8 mouse cellular contexts compared by ENCODE assay signal in genomic region chr12:85305247-85305892, GRCm38 (mm10). TPM values are rescaled to one million over a fixed set of nuclear protein-coding genes. Genes with fewer than 3 reads are reported as not detected.
A peak's percentile ranks its signal among the peaks of the same experiment; 100 is the strongest.
DNase-seq lines count a peak whose midpoint lies in the region; ATAC-seq and TF ChIP-seq lines count a peak whose summit lies in the region.

No protein-coding gene starts in this region.

- no peak overlapping the region for H3K27ac ChIP-seq in embryonic facial prominence, embryonic 10.5 days (replicated peaks)
- H3K27ac ChIP-seq in heart, adult 2 months: peak overlapping the region; percentile 71
- H3K27ac ChIP-seq in limb, embryonic 13.5 days: no peak overlapping the region; the same call in 1 of the 2 replicates
- H3K27ac ChIP-seq in midbrain, embryonic 15.5 days: peak overlapping the region; percentile 26; the same call in 1 of the 2 replicates
- peak overlapping the region; percentile 50 for H3K27ac ChIP-seq in spleen, adult 2 months (ENCODE audit: insufficient read depth, low read length)

- peak; percentile 66; the same call in 1 of the 2 replicates for ATAC-seq in limb, embryonic 13.5 days (ENCODE audit: low FRiP score, low read depth)
- peak; percentile 50; the same call in 1 of the 2 replicates for ATAC-seq in midbrain, embryonic 15.5 days (replicated peaks)

- 54% methylated on average over 16 of the region's 16 CpGs for WGBS in embryonic facial prominence, embryonic 10.5 days
- 27% methylated on average over 16 of the region's 16 CpGs for WGBS in heart, adult 2 months
- WGBS in limb, embryonic 13.5 days: 47% methylated on average over 16 of the region's 16 CpGs
- WGBS in midbrain, embryonic 15.5 days: 50% methylated on average over 16 of the region's 16 CpGs
- 40% methylated on average over 16 of the region's 16 CpGs for WGBS in spleen, adult 2 months

- H3K36me3 ChIP-seq in embryonic facial prominence, embryonic 10.5 days (replicated peaks): peaks cover 100% of the 10 kb centered on the region
- peaks cover 5% of the 10 kb centered on the region; the same call in 1 of the 2 replicates for H3K36me3 ChIP-seq in heart, adult 2 months (ENCODE audit: control insufficient read depth, insufficient read depth, low read length)
- H3K36me3 ChIP-seq in limb, embryonic 13.5 days: peaks cover 97% of the 10 kb centered on the region
- H3K36me3 ChIP-seq in midbrain, embryonic 15.5 days (replicated peaks): peaks cover 72% of the 10 kb centered on the region
- peaks cover 34% of the 10 kb centered on the region for H3K36me3 ChIP-seq in spleen, adult 2 months (ENCODE audit: control insufficient read depth, insufficient read depth, low read length)

- peak overlapping the region; percentile 59 for H3K9ac ChIP-seq in heart, adult 2 months (ENCODE audit: low read depth, low read length)
- H3K9ac ChIP-seq in limb, embryonic 13.5 days: peak overlapping the region; percentile 39; the same call in 1 of the 2 replicates
- no peak overlapping the region for H3K9ac ChIP-seq in midbrain, embryonic 15.5 days

- H3K4me2 ChIP-seq in limb, embryonic 13.5 days (replicated peaks): no peak overlapping the region
- H3K4me2 ChIP-seq in midbrain, embryonic 15.5 days: no peak overlapping the region

- DNase-seq in 3T3-L1 (ENCODE audit: low read depth, low spot score): peak; percentile 92
- peak; percentile 88 for DNase-seq in adrenal gland, postnatal 14 days
- DNase-seq in embryonic facial prominence, embryonic 10.5 days (ENCODE audit: low spot score): peak; percentile 83
- peak; percentile 86 to 87 for DNase-seq in heart, adult 2 months
- peak; percentile 91 for DNase-seq in kidney, adult 9 months
- peak; percentile 64 to 75 for DNase-seq in spleen, adult 2 months (ENCODE audit: low read depth in 1 of 2, low spot score in 2 of 2)

- no peaks in the 10 kb centered on the region for H3K27me3 ChIP-seq in embryonic facial prominence, embryonic 10.5 days (replicated peaks; ENCODE audit: low read depth, poor library complexity, severe bottlenecking)
- H3K27me3 ChIP-seq in heart, adult 2 months (ENCODE audit: control insufficient read depth, insufficient read depth, low read length): no peaks in the 10 kb centered on the region
- H3K27me3 ChIP-seq in limb, embryonic 13.5 days: no peaks in the 10 kb centered on the region
- H3K27me3 ChIP-seq in midbrain, embryonic 15.5 days (replicated peaks): no peaks in the 10 kb centered on the region
- no peaks in the 10 kb centered on the region for H3K27me3 ChIP-seq in spleen, adult 2 months (ENCODE audit: control insufficient read depth, insufficient read depth, low read length)

- H3K4me1 ChIP-seq in embryonic facial prominence, embryonic 10.5 days: no peaks in the 10 kb centered on the region; the same call in 1 of the 2 replicates
- peaks cover 3% of the 10 kb centered on the region for H3K4me1 ChIP-seq in heart, adult 2 months (ENCODE audit: control insufficient read depth, insufficient read depth, low read length)
- peaks cover 3% of the 10 kb centered on the region; the same call in 1 of the 2 replicates for H3K4me1 ChIP-seq in limb, embryonic 13.5 days
- no peaks in the 10 kb centered on the region for H3K4me1 ChIP-seq in midbrain, embryonic 15.5 days
- peaks cover 6% of the 10 kb centered on the region; the same call in 1 of the 2 replicates for H3K4me1 ChIP-seq in spleen, adult 2 months (ENCODE audit: control insufficient read depth, insufficient read depth, insufficient read length)

- H3K4me3 ChIP-seq in embryonic facial prominence, embryonic 10.5 days: no peak overlapping the region
- H3K4me3 ChIP-seq in heart, adult 2 months: peak overlapping the region; percentile 26; the same call in 1 of the 2 replicates
- no peak overlapping the region for H3K4me3 ChIP-seq in limb, embryonic 13.5 days
- no peak overlapping the region for H3K4me3 ChIP-seq in midbrain, embryonic 15.5 days
- peak overlapping the region; percentile 36; the same call in 1 of the 2 replicates for H3K4me3 ChIP-seq in spleen, adult 2 months (ENCODE audit: extremely low read depth, insufficient read depth, insufficient read length)

- no peaks in the 10 kb centered on the region for H3K79me2 ChIP-seq in heart, adult 2 months (replicated peaks; ENCODE audit: control insufficient read depth, insufficient read depth, low read length)

- H3K9me3 ChIP-seq in embryonic facial prominence, embryonic 10.5 days: no peaks in the 10 kb centered on the region
- H3K9me3 ChIP-seq in limb, embryonic 13.5 days: no peaks in the 10 kb centered on the region
- no peaks in the 10 kb centered on the region for H3K9me3 ChIP-seq in midbrain, embryonic 15.5 days

- no peak for TF ChIP-seq POLR2A in heart, adult 2 months (IDR thresholded peaks at IDR 0.05; ENCODE audit: insufficient read depth, low read depth, low read length)
- no peak for TF ChIP-seq POLR2A in spleen, adult 2 months (IDR thresholded peaks at IDR 0.05; ENCODE audit: low read depth, low read length)

- intact Hi-C loops in heart, adult 2 months (cut with DNase I): loop anchor here (1.0 kb wide), 3 partner anchors 12 to 162 kb away; no protein-coding TSS in a partner anchor

- peak; percentile 100; the same call in 1 of the 2 replicates for TF ChIP-seq CTCF in heart, adult 2 months (IDR thresholded peaks at IDR 0.05)
- TF ChIP-seq CTCF in spleen, adult 2 months (IDR thresholded peaks at IDR 0.05; ENCODE audit: extremely low read depth, insufficient read depth, insufficient read length, insufficient replicate concordance): peak; percentile 94; the same call in 1 of the 2 replicates

- peak; percentile 93 for TF ChIP-seq EP300 in heart, adult 2 months (IDR thresholded peaks at IDR 0.05; ENCODE audit: insufficient read depth, low read depth, low read length)

RNA-seq across cellular contexts. Expression of gene Zc2hc1c, which starts 17.0 kb away (rescaled TPM):
- 0.98 and 1.1 TPM in 2 replicates for total RNA-seq in adrenal gland, postnatal 14 days (2021)
- 0.90 and 0.92 TPM in 2 replicates for polyA plus RNA-seq in embryonic facial prominence, embryonic 10.5 days (2016; fragmentation: Nextera tagmentation; extraction: Ambion mirVana)
- total RNA-seq in heart, adult 2 months (2021): 1 to 10 TPM; 2.2 to 2.6 TPM
- polyA plus RNA-seq in heart, adult 2 months (2012; rRNA removed): 1.0 and 1.1 TPM in 2 replicates
- polyA plus RNA-seq in limb, embryonic 13.5 days (2015; fragmentation: Nextera tagmentation; extraction: Ambion mirVana): 1.0 and 1.2 TPM in 2 replicates
- 1.9 and 2.0 TPM in 2 replicates for polyA plus RNA-seq in midbrain, embryonic 15.5 days (2015; fragmentation: Nextera tagmentation; extraction: Ambion mirVana)
- 0.28 and 0.33 TPM in 2 replicates for polyA plus RNA-seq in spleen, adult 2 months (2012; rRNA removed)

RNA-seq across cellular contexts. Expression of gene Acyp1, which starts 17.1 kb away (rescaled TPM):
- 31.5 and 38.3 TPM in 2 replicates for total RNA-seq in adrenal gland, postnatal 14 days (2021)
- polyA plus RNA-seq in embryonic facial prominence, embryonic 10.5 days (2016; fragmentation: Nextera tagmentation; extraction: Ambion mirVana): 47.3 and 50.6 TPM in 2 replicates
- total RNA-seq in heart, adult 2 months (2021): 10 to 100 TPM; 19.3 to 20.0 TPM
- polyA plus RNA-seq in heart, adult 2 months (2012; rRNA removed): 9.7 and 11.0 TPM in 2 replicates
- polyA plus RNA-seq in limb, embryonic 13.5 days (2015; fragmentation: Nextera tagmentation; extraction: Ambion mirVana): 44.8 and 48.4 TPM in 2 replicates
- polyA plus RNA-seq in midbrain, embryonic 15.5 days (2015; fragmentation: Nextera tagmentation; extraction: Ambion mirVana): 47.4 and 49.2 TPM in 2 replicates
- polyA plus RNA-seq in spleen, adult 2 months (2012; rRNA removed): 3.4 and 3.9 TPM in 2 replicates

RNA-seq across cellular contexts. Expression of gene Nek9, which starts 33.8 kb away (rescaled TPM):
- total RNA-seq in adrenal gland, postnatal 14 days (2021): 65.7 and 66.2 TPM in 2 replicates
- 24.5 and 26.6 TPM in 2 replicates for polyA plus RNA-seq in embryonic facial prominence, embryonic 10.5 days (2016; fragmentation: Nextera tagmentation; extraction: Ambion mirVana)
- total RNA-seq in heart, adult 2 months (2021): 100 to 1,000 TPM; 107 to 116 TPM
- polyA plus RNA-seq in heart, adult 2 months (2012; rRNA removed): 41.6 and 74.4 TPM in 2 replicates
- polyA plus RNA-seq in limb, embryonic 13.5 days (2015; fragmentation: Nextera tagmentation; extraction: Ambion mirVana): 25.4 and 29.1 TPM in 2 replicates
- polyA plus RNA-seq in midbrain, embryonic 15.5 days (2015; fragmentation: Nextera tagmentation; extraction: Ambion mirVana): 11.1 and 11.7 TPM in 2 replicates
- polyA plus RNA-seq in spleen, adult 2 months (2012; rRNA removed): 18.7 and 20.2 TPM in 2 replicates

RNA-seq across cellular contexts. Expression of gene Mlh3, which starts 35.0 kb away (rescaled TPM):
- 9.3 and 11.3 TPM in 2 replicates for total RNA-seq in adrenal gland, postnatal 14 days (2021)
- 7.6 and 8.2 TPM in 2 replicates for polyA plus RNA-seq in embryonic facial prominence, embryonic 10.5 days (2016; fragmentation: Nextera tagmentation; extraction: Ambion mirVana)
- total RNA-seq in heart, adult 2 months (2021): 1 to 10 TPM; 8.2 to 8.7 TPM
- polyA plus RNA-seq in heart, adult 2 months (2012; rRNA removed): 4.5 and 8.8 TPM in 2 replicates
- 10.0 and 10.8 TPM in 2 replicates for polyA plus RNA-seq in limb, embryonic 13.5 days (2015; fragmentation: Nextera tagmentation; extraction: Ambion mirVana)
- polyA plus RNA-seq in midbrain, embryonic 15.5 days (2015; fragmentation: Nextera tagmentation; extraction: Ambion mirVana): 8.1 and 9.5 TPM in 2 replicates
- 2.7 and 2.9 TPM in 2 replicates for polyA plus RNA-seq in spleen, adult 2 months (2012; rRNA removed)

Comparison
In these comparisons a context has a peak if more than half of its experiments do, and no peak if none do; other contexts are left out.
1. H3K27ac ChIP-seq: peak in heart, adult 2 months (single experiment), midbrain, embryonic 15.5 days (single experiment) and spleen, adult 2 months (single experiment); none in embryonic facial prominence, embryonic 10.5 days (single experiment) and limb, embryonic 13.5 days (single experiment).
2. H3K4me3 ChIP-seq: peak in heart, adult 2 months (single experiment) and spleen, adult 2 months (single experiment); none in embryonic facial prominence, embryonic 10.5 days (single experiment), limb, embryonic 13.5 days (single experiment) and midbrain, embryonic 15.5 days (single experiment).
3. Peak in every context shown above with its lines, with median percentiles within 50 percentile points of each other: DNase-seq.